Mouse (Mus musculus) yolk sac, embryonic 10.5 days (tissue): ENCODE measurements around the gene Cmtm7.

Source experiments
- DNase-seq: peaks from one replicate; pipeline ENCODE4 v3.0.0-alpha.2; 2017; ENCODE audit warnings: low spot score

The Cmtm7 gene

DNA sequence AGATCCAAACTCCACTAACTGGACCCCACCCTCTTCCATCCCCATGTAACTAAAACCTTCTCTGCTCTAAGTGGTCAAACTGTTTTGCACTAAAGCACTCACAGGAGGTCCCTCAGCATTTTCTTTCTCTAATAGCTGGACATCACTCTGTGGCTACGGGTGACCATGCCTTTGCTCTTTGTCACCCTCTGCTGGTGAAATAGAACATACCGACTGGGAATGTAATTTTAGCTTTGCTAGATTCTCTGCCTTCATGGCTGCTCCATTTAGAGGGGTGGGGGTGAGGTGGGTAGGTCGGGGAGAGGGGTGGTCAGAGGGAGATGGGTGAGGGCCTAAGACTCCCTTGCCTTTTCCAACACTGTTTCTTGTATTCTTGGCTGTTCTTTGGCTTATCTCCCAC, 54.3 kb downstream of the Cmtm7 start:
- DNase-seq: no peak

DNA sequence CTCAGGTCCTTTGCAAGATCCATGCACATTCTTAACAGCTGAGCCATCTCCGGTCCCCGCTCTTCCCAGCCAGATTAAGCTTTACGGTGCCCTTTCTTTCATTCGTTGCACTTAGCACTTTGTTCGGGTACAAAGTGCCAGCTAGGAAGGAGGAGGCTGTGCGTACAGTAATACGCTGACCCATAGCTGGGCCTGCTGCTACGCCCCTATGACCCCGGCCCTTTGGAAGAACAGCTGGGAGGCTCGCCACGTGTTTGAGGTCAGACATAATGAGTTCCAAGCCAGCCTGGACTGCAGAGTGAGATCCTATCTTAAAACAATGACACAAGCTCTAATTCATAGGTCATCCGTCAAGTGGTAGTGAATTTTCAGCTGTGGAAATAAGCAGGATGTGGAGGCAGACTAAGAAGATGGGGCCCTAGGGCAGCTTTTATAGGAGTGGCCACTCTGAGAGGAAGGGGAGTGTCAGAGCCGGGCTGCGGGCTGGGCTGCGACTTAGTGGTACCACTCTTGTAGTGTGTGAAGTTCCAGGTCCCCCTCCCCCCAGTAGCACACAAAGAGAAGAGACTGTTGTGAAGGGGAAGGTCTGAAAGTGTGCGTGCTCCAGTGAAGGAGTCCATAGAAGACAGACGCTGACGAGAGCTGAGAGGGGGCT, 64.9 kb downstream of the Cmtm7 start:
- no peak for DNase-seq

DNA sequence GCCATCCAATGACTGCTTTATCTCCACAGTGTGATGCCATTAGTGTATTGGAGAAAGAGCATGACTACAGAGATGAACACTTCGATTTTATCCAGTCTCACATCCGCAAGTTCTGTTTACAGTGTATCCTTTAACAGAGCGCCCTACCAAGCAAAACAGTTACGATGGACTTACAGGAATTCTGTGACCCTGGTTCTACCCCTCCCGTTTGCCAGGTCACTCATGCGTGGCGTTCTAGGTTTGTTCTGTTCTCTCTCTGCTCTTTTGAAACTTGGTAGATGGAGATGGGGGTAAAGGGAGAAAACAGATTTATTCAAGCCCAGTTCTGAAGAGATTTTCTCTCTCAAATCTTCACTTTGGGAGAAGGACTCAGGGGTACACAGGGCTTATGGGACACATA, 68.2 kb downstream of the Cmtm7 start:
- DNase-seq: no peak

DNA sequence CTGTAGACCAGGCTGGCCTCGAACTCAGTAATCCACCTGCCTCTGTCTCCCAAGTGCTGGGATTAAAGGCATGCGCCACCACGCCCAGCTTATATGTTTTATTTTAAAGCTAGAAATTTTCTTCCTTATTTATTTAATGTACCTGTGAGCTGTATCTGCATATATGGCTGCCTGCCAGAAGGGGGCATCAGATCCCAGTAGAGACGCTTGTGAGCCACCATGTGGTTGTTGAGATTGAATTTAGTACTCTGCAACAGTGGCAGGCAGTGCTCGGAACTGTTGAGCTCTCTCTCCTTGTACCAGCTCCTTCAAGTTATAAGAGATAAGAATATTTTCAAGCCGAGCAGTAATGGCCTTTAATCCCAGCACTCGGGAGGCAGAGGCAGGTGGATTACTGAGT, 71.3 kb downstream of the Cmtm7 start:
- no peak for DNase-seq

DNA sequence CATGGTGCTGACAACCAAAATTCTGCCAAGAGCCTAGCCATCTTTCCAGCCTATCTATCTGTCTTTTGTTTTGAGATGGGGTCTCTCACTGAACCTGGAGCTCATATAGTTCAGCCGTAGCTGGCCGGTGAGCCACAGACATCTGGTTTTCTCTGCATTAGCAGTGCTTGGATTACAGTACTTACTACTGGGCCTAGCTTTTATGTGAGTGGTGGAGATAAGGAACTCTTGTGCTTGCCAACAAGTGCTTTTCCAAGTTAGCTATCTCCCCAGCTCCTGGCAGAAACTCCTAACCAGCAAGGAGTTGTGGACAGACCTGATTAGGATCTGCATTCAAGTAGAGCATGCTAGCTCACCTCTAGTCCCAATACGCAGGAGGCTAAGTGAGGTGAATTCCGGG, 73.9 kb downstream of the Cmtm7 start:
- DNase-seq: no peak
